Mouse (Mus musculus) layer of hippocampus, adult 8-10 months (tissue): ENCODE results near the gene Abhd13. TPM values are rescaled to one million over a fixed set of nuclear protein-coding genes. Genes with fewer than 3 reads are reported as not detected.

ENCODE experiments used
- DNase-seq, 2 experiments: peaks; one replicate each; pipeline ENCODE4 v3.0.0; 2022; ENCODE audit warnings: low spot score in 2 of 2
- total RNA-seq, 4 experiments: library from RNA; stranded (reverse); gene quantifications; 2 replicates each; pipeline ENCODE4 v1.2.4; 2022

Abhd13 gene
- total RNA-seq = 10 to 100 TPM; 25.9 to 27.3 (median 26.9) TPM

- DNase-seq = peak; percentile 96 to 98
These were observed at the start of gene Abhd13, which contains the start of gene Lig4 for GRCm38 (mm10) chr8:9977573-9978314. Gene Abhd13 (plus strand): TSS chr8:9977707. Gene Lig4 (minus strand): TSS chr8:9977686.

- DNase-seq = peak; percentile 53 to 54
These were observed 47.6 kb upstream of the Abhd13 start for GRCm38 (mm10) chr8:9929746-9930445.

GRCm38 (mm10) chr8:9932711-9933110 lies 44.8 kb upstream of the Abhd13 start:
- DNase-seq = no peak

GRCm38 (mm10) chr8:9934891-9935565 lies 42.5 kb upstream of the Abhd13 start:
- peak; percentile 40 to 41 for DNase-seq

GRCm38 (mm10) chr8:9935574-9935973 lies 41.9 kb upstream of the Abhd13 start:
- no peak for DNase-seq

GRCm38 (mm10) chr8:9949134-9949890 lies 28.2 kb upstream of the Abhd13 start:
- no peak for DNase-seq

- no peak for DNase-seq
These were observed 19.2 kb upstream of the Abhd13 start for GRCm38 (mm10) chr8:9958338-9958737.

- no peak for DNase-seq
These were observed 17.6 kb upstream of the Abhd13 start for GRCm38 (mm10) chr8:9959919-9960318.

GRCm38 (mm10) chr8:9971866-9972265 lies 5.6 kb upstream of the Abhd13 start:
- no peak for DNase-seq

- DNase-seq = no peak
These were observed 2.2 kb upstream of the Abhd13 start for GRCm38 (mm10) chr8:9975276-9975675.

GRCm38 (mm10) chr8:9975898-9976611 lies 1.5 kb upstream of the Abhd13 start:
- peak; percentile 97 to 99 for DNase-seq

- DNase-seq = no peak
These were observed 491 bp upstream of the Abhd13 start for GRCm38 (mm10) chr8:9977016-9977415.

- no peak for DNase-seq
These were observed 1.1 kb downstream of the Abhd13 start for GRCm38 (mm10) chr8:9978475-9979230.

GRCm38 (mm10) chr8:9979746-9980145 lies 2.2 kb downstream of the Abhd13 start:
- no peak for DNase-seq

- no peak for DNase-seq
These were observed 2.7 kb downstream of the Abhd13 start for GRCm38 (mm10) chr8:9980188-9980587.

- DNase-seq = no peak
These were observed 26.6 kb downstream of the Abhd13 start for GRCm38 (mm10) chr8:10004115-10004514.

- no peak for DNase-seq
These were observed 28.9 kb downstream of the Abhd13 start, which contains the start of gene Tnfsf13b for GRCm38 (mm10) chr8:10006156-10006985. Gene Tnfsf13b (plus strand): TSS chr8:10006467.

GRCm38 (mm10) chr8:10006986-10007659 lies 29.6 kb downstream of the Abhd13 start:
- DNase-seq = peak; percentile 30 to 38
